Mouse (Mus musculus): ENCODE data around the gene Pex14. TPM values are rescaled to one million over a fixed set of nuclear protein-coding genes. Genes with fewer than 3 reads are reported as not detected.

The Pex14 gene
- polyA plus RNA-seq (2014; fragmentation: Illumina TruSeq; extraction: RNeasy Lipid Tissue Mini Kit (QIAGEN cat#74804); ENCODE audit: low read depth, low replicate concordance): 1.9 TPM

GRCm38 (mm10) chr4:149099369-149100017 lies at the start of gene Pex14:
Gene Pex14, minus strand, starts transcription at chr4:149099876.

GRCm38 (mm10) chr4:149136982-149137770 lies 37.5 kb upstream of the Pex14 start, which contains the start of gene Cenps:
Gene Cenps, minus strand, starts transcription at chr4:149137629.

GRCm38 (mm10) chr4:149126663-149127062 lies 27.0 kb upstream of the Pex14 start, which contains the start of gene Cort:
Gene Cort, minus strand, starts transcription at chr4:149126763.

GRCm38 (mm10) chr4:149103875-149104561 lies 4.3 kb upstream of the Pex14 start, which contains the start of gene Dffa:
Gene Dffa, plus strand, starts transcription at chr4:149104146.

Other genes with a start within 250 kb of the Pex14 start
- gene Dffa, start 4.3 kb upstream of the Pex14 start, polyA plus RNA-seq (2014; fragmentation: Illumina TruSeq; extraction: RNeasy Lipid Tissue Mini Kit (QIAGEN cat#74804); ENCODE audit: low read depth, low replicate concordance): 7.5 TPM
- not detected for gene Cort, start 26.9 kb upstream of the Pex14 start, polyA plus RNA-seq (2014; fragmentation: Illumina TruSeq; extraction: RNeasy Lipid Tissue Mini Kit (QIAGEN cat#74804); ENCODE audit: low read depth, low replicate concordance)
- gene Cenps, start 37.8 kb upstream of the Pex14 start, polyA plus RNA-seq (2014; fragmentation: Illumina TruSeq; extraction: RNeasy Lipid Tissue Mini Kit (QIAGEN cat#74804); ENCODE audit: low read depth, low replicate concordance): 3.4 TPM
- gene Pgd, start 66.9 kb upstream of the Pex14 start, polyA plus RNA-seq (2014; fragmentation: Illumina TruSeq; extraction: RNeasy Lipid Tissue Mini Kit (QIAGEN cat#74804); ENCODE audit: low read depth, low replicate concordance): 75.9 TPM
- gene Kif1b, start 207.8 kb upstream of the Pex14 start, polyA plus RNA-seq (2014; fragmentation: Illumina TruSeq; extraction: RNeasy Lipid Tissue Mini Kit (QIAGEN cat#74804); ENCODE audit: low read depth, low replicate concordance): 189 TPM

Measured in adrenal gland, adult 10 weeks (tissue).